Mouse (Mus musculus) lung, postnatal 4 days (tissue): ENCODE measurements around the gene Vmn1r157.
"Not testable (repeated sequence)": the region's sequence is repeated elsewhere in the genome, so short reads cannot be mapped to it uniquely, and the experiment has no call there.

Experiments
- DNase-seq, 2 experiments: peaks; one replicate each; pipeline ENCODE4 v3.0.0; 2021

Vmn1r157 gene

DNA sequence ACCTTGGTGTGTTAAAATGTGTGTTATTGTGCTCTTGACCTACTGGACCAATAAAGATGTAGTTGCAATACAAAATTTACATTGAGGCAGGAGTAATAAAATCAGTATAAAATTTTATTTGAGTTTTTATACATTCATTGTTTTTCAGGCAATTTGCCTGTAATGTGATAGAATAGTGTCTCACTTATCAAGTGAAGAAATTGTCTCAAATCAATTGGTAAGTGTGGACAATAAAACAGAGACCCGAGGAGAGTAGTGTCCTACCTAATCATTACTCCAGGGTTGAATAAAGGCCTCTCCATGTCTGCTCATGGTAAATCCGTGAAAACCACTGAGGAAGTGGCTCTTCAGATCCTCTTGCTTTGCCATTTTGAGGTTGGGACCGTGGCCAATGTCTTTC lies at the start of gene Vmn1r157:
TSS of gene Vmn1r157 (plus strand) at position 301 of the 400 bp plus-strand sequence.
- DNase-seq, result not testable (repeated sequence)

GRCm38 (mm10) chr7:22719610-22720009 lies 41.9 kb upstream of the Vmn1r157 start, which contains the start of gene Gm4567:
Gm4567 (minus strand) TSS chr7:22719710.
- DNase-seq, result not testable (repeated sequence)

DNA sequence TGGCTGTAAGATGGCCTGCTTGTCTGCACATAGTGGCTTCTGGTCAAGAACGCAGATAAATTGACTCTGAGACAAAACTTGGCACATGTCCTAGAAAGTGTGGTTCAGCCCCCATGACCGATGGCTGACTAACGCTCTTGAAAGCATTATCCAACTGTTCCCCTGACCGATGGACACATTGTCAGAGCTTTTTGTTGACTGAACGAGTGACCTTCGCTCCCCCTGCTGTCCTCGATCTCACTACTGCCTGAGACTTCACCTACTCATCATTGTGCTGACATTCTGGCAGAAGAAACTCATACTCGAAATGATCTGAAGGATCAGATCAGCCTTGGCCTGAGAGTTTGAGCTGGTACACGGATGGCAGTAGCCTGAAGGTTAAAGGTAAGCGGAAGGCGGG lies 14.5 kb downstream of the Vmn1r157 start:
- DNase-seq, result not testable (repeated sequence)

DNA sequence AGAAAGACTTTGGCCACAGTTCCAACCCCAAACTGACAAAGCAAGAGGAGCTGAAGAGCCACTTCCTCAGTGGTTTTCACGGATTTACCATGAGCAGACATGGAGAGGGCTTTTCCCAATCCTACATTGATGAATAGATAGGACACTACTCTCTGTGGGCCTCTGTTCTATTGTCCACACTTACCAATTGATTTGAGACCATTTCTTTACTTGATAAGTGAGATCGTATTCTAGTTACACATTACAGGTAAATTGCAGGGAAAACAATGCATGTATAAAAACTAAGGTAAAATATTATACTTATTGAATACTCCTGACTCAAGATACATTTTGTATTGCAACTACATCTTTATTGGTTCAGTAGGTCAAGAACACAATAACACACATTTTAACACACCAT lies 29.2 kb downstream of the Vmn1r157 start, which contains the start of gene Vmn1r158:
TSS of gene Vmn1r158 (minus strand) at position 101 of the 400 bp plus-strand sequence.
- DNase-seq, result not testable (repeated sequence)
